Mouse (Mus musculus): ENCODE data around the gene Pitpnm2.

GRCm38 (mm10) chr5:124165622-124166570, 83.7 kb downstream of the Pitpnm2 start:
- TF ChIP-seq CTCF (IDR thresholded peaks at IDR 0.05; ENCODE audit: low read depth, low read length) (no peak), POLR2A (IDR thresholded peaks at IDR 0.05; ENCODE audit: borderline replicate concordance, low read depth, low read length) (no peak)
